Mouse (Mus musculus) testis, adult 2 months (tissue): ENCODE data around the gene Sccpdh. TPM values are rescaled to one million over a fixed set of nuclear protein-coding genes. Genes with fewer than 3 reads are reported as not detected.

Experiments
- H3K27ac ChIP-seq: fragments of 200-500 bp; 2 replicates; pipeline ENCODE4 v1.5.1; 2012; ENCODE audit warnings: low read depth, low read length; ENCODE audit not compliant: control insufficient read depth, insufficient read depth
- H3K27me3 ChIP-seq: fragments of 200-500 bp; 2 replicates; pipeline ENCODE4 v1.6.1; 2012; ENCODE audit warnings: mild to moderate bottlenecking, low read length, moderate library complexity; ENCODE audit not compliant: control insufficient read depth, insufficient read depth
- H3K36me3 ChIP-seq: fragments of 200-500 bp; 2 replicates; pipeline ENCODE4 v1.6.1; 2012; ENCODE audit warnings: mild to moderate bottlenecking, low read length; ENCODE audit not compliant: control insufficient read depth, insufficient read depth
- H3K4me1 ChIP-seq: fragments of 200-500 bp; 2 replicates; pipeline ENCODE4 v1.6.1; 2012; ENCODE audit warnings: low read length; ENCODE audit not compliant: control insufficient read depth, insufficient read depth
- H3K4me3 ChIP-seq: fragments of 200-500 bp; 2 replicates; pipeline ENCODE4 v1.5.1; 2012; ENCODE audit warnings: low read depth, mild to moderate bottlenecking, low read length, moderate library complexity, mixed read lengths; ENCODE audit not compliant: control insufficient read depth
- CTCF ChIP-seq: fragments of 200-500 bp; IDR thresholded peaks from 2 replicates; pipeline ENCODE4 v1.5.1; 2012; ENCODE audit warnings: low read depth, mild to moderate bottlenecking, inconsistent platforms, low read length, moderate library complexity; ENCODE audit not compliant: control insufficient read depth, insufficient read depth, insufficient replicate concordance
- POLR2A ChIP-seq: fragments of 200-500 bp; IDR thresholded peaks from 2 replicates; pipeline ENCODE4 v1.6.1; 2012; ENCODE audit warnings: low read depth, mild to moderate bottlenecking, inconsistent platforms, low read length, moderate library complexity; ENCODE audit not compliant: control insufficient read depth
- polyA plus RNA-seq: library from polyadenylated mRNA; depleted of rRNA; stranded (reverse); fragments of >200 nt; gene quantifications from 2 replicates; pipeline ENCODE4 v1.2.3, GENCODE M21; 2012; rRNA removed

Sccpdh gene
- polyA plus RNA-seq, 1 experiment: 222 TPM

- no peaks in the 10 kb centered on the region for H3K27me3 ChIP-seq
- H3K27ac ChIP-seq: no peak overlapping the region
- TF ChIP-seq POLR2A (no peak), CTCF (peak; percentile 97)
- H3K4me3 ChIP-seq: no peak overlapping the region
- no peaks in the 10 kb centered on the region; the same call in 1 of the 2 replicates for H3K4me1 ChIP-seq
- no peaks in the 10 kb centered on the region for H3K36me3 ChIP-seq
Observed at GRCm38 (mm10) chr1:179734500-179735474, 66.8 kb downstream of the Sccpdh start.

- H3K27me3 ChIP-seq: no peaks in the 10 kb centered on the region
- H3K4me1 ChIP-seq: no peaks in the 10 kb centered on the region; the same call in 1 of the 2 replicates
- TF ChIP-seq CTCF: no peak
- no peaks in the 10 kb centered on the region for H3K36me3 ChIP-seq
- H3K27ac ChIP-seq: no peak overlapping the region
- no peak overlapping the region for H3K4me3 ChIP-seq
Observed at GRCm38 (mm10) chr1:179736483-179736882, 68.5 kb downstream of the Sccpdh start.

Other genes starting within 250 kb of the Sccpdh start
- 2.0 and 2.4 TPM in 2 replicates for gene Smyd3, start 150.2 kb upstream of the Sccpdh start, polyA plus RNA-seq
- 4.9 and 6.7 TPM in 2 replicates for gene Tfb2m, start 121.9 kb upstream of the Sccpdh start, polyA plus RNA-seq
- 10.3 and 11.0 TPM in 2 replicates for gene Cnst, start 121.8 kb upstream of the Sccpdh start, polyA plus RNA-seq
- 0.07 and 0.34 TPM in 2 replicates for gene Kif28, start 77.1 kb downstream of the Sccpdh start, polyA plus RNA-seq
- 6.2 and 7.2 TPM in 2 replicates for gene Gm10518, start 135.2 kb downstream of the Sccpdh start, polyA plus RNA-seq
- gene Ahctf1, start 135.5 kb downstream of the Sccpdh start, polyA plus RNA-seq: 27.0 and 30.6 TPM in 2 replicates